Mouse (Mus musculus) stomach, postnatal 0 days (tissue): ENCODE results near the gene Zbtb16.

Source experiments
- CTCF ChIP-seq: IDR thresholded peaks from 2 replicates; pipeline ENCODE4 v1.5.1; 2016; ENCODE audit warnings: antibody characterized with exemption, low read depth, mild to moderate bottlenecking, moderate library complexity
- EP300 ChIP-seq: optimal IDR thresholded peaks from 2 replicates; pipeline ENCODE3; 2016; ENCODE audit warnings: antibody characterized with exemption

DNA sequence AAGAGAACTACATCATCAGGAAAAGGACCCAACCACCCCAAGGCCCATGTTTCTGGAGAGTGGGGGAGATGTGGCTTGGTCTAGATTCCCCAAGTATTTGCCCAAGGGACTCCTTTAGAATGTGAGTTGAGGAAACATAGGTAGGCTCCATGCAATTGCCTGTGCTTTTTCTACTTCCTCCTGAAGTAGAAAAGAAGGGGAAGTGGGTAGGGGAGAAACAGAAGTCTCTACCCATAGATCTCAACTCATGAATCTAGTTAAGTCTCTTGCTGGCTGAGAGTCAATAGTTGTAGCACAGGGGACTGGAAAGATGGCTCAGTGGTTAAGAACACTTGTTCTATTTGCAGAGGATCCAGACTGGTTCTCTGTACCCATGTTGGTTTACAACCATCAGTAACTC lies 164.2 kb downstream of the Zbtb16 start:
- TF ChIP-seq CTCF (no peak), EP300 (no peak)
